Mouse (Mus musculus) limb, embryonic 10.5 days (tissue): ENCODE data around the gene Ablim2. TPM values are rescaled to one million over a fixed set of nuclear protein-coding genes. Genes with fewer than 3 reads are reported as not detected.

ENCODE experiments used
- DNase-seq: peaks from one replicate; pipeline ENCODE4 v3.0.0-alpha.2; 2017; ENCODE audit warnings: low spot score
- H3K27ac ChIP-seq: fragments of 300-500 bp; sonication (generic); 2 replicates; pipeline ENCODE4 v1.5.1; 2016; ENCODE audit warnings: mild to moderate bottlenecking
- H3K27me3 ChIP-seq: fragments of 300-500 bp; sonication (generic); 2 replicates; pipeline ENCODE4 v1.6.1; 2016; ENCODE audit warnings: low read depth, mild to moderate bottlenecking; ENCODE audit not compliant: poor library complexity, severe bottlenecking
- H3K36me3 ChIP-seq: fragments of 300-500 bp; sonication (generic); 2 replicates; pipeline ENCODE4 v1.6.1; 2016; ENCODE audit warnings: mild to moderate bottlenecking, moderate library complexity
- H3K4me1 ChIP-seq: fragments of 300-500 bp; sonication (generic); 2 replicates; pipeline ENCODE4 v1.6.1; 2016
- H3K4me3 ChIP-seq: fragments of 300-500 bp; sonication (generic); 2 replicates; pipeline ENCODE4 v1.5.1; 2016; ENCODE audit warnings: mild to moderate bottlenecking, moderate library complexity
- H3K9me3 ChIP-seq: fragments of 300-500 bp; sonication (generic); replicated peaks from 2 replicates; pipeline ENCODE4 v1.6.1; 2016; ENCODE audit warnings: mild to moderate bottlenecking
- WGBS: fragments of 180-500 bp; shearing (Covaris S2); methylation state at CpG from one replicate; pipeline ENCODE4 v1.1.7; 2016; 5-methylcytosine and 5-hydroxymethylcytosine counted together
- polyA plus RNA-seq: library from polyadenylated mRNA; unstranded; fragments of >200 nt; fragmentation: Nextera tagmentation; extraction: Ambion mirVana; gene quantifications from 2 replicates; pipeline ENCODE4 v1.2.1, GENCODE M21; 2016

Ablim2 gene
- polyA plus RNA-seq, 1 experiment from 2014 or later: 0.74 TPM

DNA sequence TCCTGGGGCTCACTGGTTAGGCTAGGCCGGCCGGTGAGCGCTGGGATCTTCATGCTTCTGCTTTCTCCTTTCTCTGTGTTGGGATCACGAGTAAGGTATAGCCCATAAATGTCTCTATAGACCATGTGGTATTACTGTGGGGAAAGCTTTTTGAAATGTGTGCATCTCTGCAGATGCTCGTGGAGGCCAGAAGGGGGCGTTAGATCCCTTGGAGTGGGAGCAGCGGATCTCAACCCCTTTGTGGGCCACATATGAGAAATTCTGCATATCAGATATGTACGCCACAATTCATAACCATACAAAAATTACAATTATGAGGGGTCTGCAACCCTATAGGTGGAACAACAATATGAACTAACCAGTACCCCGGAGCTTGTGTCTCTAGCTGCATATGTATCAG, 131.3 kb downstream of the Ablim2 start:
- 58% methylated on average over 9 of the region's 9 CpGs for WGBS
- no peaks in the 10 kb centered on the region for H3K36me3 ChIP-seq
- no peak for DNase-seq

DNA sequence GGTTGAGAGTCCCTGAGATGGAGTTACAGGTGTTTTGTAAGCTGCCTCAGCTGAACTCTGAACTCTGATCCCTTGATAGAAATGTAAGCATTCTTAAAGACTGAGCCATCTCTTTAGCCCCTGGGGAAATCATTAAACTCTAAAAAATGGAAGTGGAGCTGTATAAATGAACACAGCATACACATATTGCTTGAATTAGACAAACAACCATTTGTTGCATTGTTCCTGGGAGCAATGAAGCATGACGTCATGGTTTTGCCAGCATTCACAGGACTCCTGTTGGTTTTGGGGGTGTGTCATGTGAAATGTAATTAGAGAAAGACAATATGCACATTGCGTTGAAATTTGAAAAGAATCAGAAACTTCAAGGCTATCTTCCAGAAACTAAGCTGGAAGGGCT, 132.0 kb downstream of the Ablim2 start:
- Histone ChIP-seq H3K4me1 (peaks cover 9% of the 10 kb centered on the region), H3K4me3 (no peak overlapping the region), H3K36me3 (no peaks in the 10 kb centered on the region), H3K9me3 (no peaks in the 10 kb centered on the region), H3K27me3 (peaks cover 11% of the 10 kb centered on the region), H3K27ac (no peak overlapping the region)
- 77% methylated on average over 2 of the region's 2 CpGs for WGBS
- no peak for DNase-seq

More for the DNA sequence above, 131.3 kb downstream of the Ablim2 start:
- H3K27me3 ChIP-seq: peaks cover 11% of the 10 kb centered on the region
- no peak overlapping the region for H3K27ac ChIP-seq
- H3K4me1 ChIP-seq: peaks cover 2% of the 10 kb centered on the region
- H3K4me3 ChIP-seq: no peak overlapping the region
- H3K9me3 ChIP-seq: no peaks in the 10 kb centered on the region

DNA sequence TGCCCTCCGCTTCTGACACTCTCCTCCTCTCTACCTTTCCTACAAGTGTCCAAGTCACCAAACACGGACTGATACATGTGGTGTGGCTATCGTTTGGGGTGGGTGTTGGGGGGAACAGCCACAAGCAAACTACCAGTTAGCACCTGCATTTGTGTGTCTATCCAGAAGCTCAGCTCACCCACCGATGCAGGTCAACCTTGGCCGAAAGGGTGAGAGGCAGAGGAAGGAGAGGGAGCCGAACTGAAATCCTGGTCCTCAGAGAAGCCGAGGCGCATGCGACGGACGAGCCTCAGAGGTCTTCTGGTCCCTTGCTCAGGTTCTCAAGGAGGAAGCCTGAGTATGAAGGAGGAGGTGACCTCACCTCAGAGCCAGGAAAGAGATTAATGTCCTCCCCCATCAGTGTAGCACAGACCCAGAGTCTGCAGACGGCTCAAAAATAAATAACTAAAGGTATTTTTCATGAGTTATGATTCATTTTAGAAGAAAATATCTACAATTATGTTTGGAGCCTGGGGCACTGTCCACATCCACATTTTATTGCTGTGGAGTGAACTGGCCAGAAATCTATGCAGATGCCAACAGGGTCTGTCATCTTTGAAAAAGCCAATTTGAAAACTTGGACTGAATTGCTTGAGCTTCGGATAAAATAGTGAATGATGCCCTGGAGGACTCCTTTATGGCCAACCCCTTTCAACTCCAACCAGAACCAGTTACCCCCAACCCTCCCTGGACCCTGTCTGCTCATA, 133.5 kb downstream of the Ablim2 start:
- WGBS: 90% methylated on average over 13 of the region's 13 CpGs
- H3K27ac ChIP-seq: no peak overlapping the region
- peaks cover 11% of the 10 kb centered on the region for H3K27me3 ChIP-seq

DNA sequence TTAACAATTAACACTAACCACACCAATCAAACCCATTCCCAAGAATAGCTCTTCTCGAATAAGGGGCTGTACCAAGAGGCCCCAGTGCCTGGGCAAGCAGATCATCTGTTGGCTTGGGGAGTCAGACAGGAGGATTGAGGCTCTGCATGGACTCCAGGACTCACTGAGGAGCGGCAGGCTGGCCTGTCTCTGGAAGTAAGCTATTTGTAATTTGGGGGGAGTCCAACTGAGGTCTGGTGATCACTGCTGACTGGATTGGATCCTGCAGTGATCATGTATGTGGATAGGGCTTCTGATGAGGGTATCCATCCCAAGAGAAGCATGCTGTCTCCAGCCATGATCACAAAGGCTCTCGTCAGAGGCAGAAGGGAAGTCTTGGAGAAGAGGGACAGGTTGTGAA, 134.7 kb downstream of the Ablim2 start:
- peaks cover 11% of the 10 kb centered on the region for H3K27me3 ChIP-seq
- H3K36me3 ChIP-seq: no peaks in the 10 kb centered on the region
- H3K4me1 ChIP-seq: peaks cover 20% of the 10 kb centered on the region
- no peak for DNase-seq
- no peak overlapping the region for H3K4me3 ChIP-seq
- H3K9me3 ChIP-seq: no peaks in the 10 kb centered on the region
- WGBS: 88% methylated on average over 3 of the region's 3 CpGs
- no peak overlapping the region for H3K27ac ChIP-seq

More for the DNA sequence above, 133.5 kb downstream of the Ablim2 start:
- H3K36me3 ChIP-seq: no peaks in the 10 kb centered on the region
- H3K4me3 ChIP-seq: no peak overlapping the region
- no peaks in the 10 kb centered on the region for H3K9me3 ChIP-seq
- H3K4me1 ChIP-seq: peaks cover 19% of the 10 kb centered on the region
- DNase-seq: no peak

DNA sequence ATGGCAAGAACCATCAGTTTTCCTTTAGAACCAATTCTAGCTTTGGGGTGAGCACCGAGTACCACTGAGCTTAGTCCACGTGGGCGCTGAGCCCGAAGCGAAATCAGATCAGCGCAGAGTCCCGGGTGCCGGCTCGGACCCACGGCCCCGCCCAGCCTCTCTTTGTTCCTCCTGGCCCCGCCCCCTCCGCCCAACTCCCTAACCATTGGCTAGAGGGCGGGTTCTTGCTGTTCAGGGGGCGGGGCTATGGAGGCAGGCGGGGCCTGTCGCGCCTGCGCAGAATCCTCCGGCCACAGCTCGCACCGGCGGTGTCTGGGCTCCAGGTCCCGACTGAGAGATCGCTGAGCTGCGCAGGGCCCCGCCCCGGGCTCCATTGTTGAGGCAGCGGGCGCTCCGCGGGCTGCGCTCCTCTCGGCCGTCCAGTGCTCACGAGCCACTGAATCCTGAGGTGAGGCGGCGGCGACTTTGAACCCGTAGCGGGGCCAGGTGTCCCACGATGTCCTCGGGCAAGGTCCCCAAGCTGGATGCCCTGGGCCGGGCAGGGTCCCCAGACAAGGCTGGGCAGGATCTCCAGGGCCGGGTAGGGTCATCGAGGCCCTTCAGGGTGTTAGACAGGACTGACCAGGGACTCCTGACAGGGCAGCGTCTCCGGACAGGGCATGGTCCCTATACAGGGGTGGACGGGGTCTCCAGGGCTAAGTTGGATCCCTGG, 135.6 kb downstream of the Ablim2 start, which contains the start of gene Afap1:
Gene Afap1 (plus strand): TSS at position 227 of the 712 bp plus-strand sequence.
- Histone ChIP-seq H3K9me3 (no peaks in the 10 kb centered on the region), H3K27ac (peak within 1 kb of the TSS; percentile 93), H3K4me1 (peaks cover 24% of the 10 kb centered on the region), H3K4me3 (peak within 1 kb of the TSS; percentile 80), H3K27me3 (peaks cover 11% of the 10 kb centered on the region), H3K36me3 (no peaks in the 10 kb centered on the region)
- WGBS: under 1% methylated on average over 49 of the region's 49 CpGs
- DNase-seq: peak; percentile 99

DNA sequence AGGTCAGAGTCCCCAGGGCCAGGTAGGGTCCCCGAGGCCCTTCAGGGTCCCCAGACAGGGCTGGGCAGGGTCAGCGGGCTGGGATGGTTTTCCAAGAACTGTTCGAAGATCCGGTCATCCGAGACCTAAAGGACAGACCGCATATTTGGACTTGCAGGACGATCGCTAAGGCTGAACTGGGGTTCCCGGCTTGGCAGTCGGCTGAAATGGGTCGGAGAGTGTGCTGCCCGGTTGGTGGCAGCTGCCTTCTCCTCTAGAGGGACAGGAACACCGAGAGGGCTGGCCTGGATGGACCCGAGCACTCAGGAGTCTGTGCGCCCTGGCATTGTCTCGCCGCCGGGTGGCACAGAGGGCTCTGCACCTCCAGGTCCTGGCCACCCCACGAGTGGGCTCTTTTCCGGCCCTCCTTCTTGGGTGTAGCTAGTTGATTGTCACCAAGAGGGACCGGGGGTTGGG, 136.2 kb downstream of the Ablim2 start:
- under 1% methylated on average over 21 of the region's 21 CpGs for WGBS
- H3K4me3 ChIP-seq: peak overlapping the region; percentile 80

DNA sequence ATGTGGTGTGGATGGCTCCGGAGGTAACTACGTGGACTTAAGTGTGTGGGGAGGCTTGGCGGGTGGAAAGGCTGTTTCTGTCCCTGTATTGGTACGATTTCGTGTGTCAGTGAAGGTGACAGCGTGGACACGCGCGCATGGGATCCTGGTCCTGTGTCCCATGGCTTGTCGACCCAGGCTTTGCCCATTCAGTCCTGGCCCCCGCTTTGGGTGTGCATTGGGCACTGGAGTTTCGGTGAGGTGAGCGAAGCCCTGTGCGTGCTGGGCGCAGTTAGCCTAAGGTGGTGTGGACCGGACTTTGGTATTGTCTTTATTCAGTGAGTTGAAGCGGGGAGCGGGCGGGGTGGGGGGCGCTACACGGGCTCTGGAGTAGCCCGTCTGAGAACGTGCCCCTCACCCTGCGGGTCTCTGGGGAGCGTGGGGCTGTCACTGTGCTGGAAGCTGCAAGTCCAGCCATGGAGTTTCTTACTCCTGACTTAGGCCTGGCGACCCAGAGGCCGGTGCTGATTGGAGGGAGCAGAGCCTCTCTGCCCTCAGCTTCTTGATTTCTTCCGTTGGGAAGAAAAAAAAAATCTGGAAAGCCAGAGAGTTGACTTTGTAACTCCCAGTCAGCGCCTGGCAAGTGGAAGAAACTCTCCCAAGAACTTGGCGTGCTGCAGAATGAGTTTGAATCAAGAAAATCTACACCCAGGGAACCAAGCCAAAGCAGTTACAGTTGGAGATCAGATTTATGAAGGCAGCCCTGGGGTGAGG, 136.8 kb downstream of the Ablim2 start:
- peaks cover 27% of the 10 kb centered on the region for H3K4me1 ChIP-seq
- no peaks in the 10 kb centered on the region for H3K36me3 ChIP-seq
- peak overlapping the region; percentile 93 for H3K27ac ChIP-seq
- no peaks in the 10 kb centered on the region for H3K9me3 ChIP-seq
- WGBS: 9% methylated on average over 30 of the region's 30 CpGs
- peaks cover 11% of the 10 kb centered on the region for H3K27me3 ChIP-seq
- no peak for DNase-seq
- H3K4me3 ChIP-seq: peak overlapping the region; percentile 80

More for the DNA sequence above, 136.2 kb downstream of the Ablim2 start:
- no peaks in the 10 kb centered on the region for H3K36me3 ChIP-seq
- peak; percentile 76 for DNase-seq
- H3K27me3 ChIP-seq: peaks cover 11% of the 10 kb centered on the region
- peaks cover 25% of the 10 kb centered on the region for H3K4me1 ChIP-seq
- peak overlapping the region; percentile 93 for H3K27ac ChIP-seq
- H3K9me3 ChIP-seq: no peaks in the 10 kb centered on the region

DNA sequence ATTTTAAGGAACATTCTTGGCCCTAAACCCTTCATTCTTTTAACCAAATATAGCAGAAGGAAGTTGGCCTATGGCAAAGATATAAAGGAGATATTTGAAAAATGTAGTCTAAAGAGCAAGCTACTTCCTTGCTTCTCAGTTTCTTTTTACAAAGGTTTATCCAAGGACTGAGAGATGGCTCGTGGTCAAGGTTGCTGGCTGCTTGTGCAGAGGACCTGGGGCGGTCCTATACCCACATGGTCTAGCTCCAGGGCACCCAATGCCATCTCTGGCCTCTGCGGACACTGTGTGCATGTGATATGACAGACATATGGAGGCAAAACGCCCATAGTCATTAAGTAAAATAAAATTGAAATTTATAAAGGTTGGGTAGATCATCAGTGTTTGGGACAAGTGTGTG, 138.2 kb downstream of the Ablim2 start:
- no peak overlapping the region for H3K4me3 ChIP-seq
- no peaks in the 10 kb centered on the region for H3K36me3 ChIP-seq
- H3K4me1 ChIP-seq: peaks cover 42% of the 10 kb centered on the region
- 91% methylated on average over 4 of the region's 4 CpGs for WGBS
- H3K27me3 ChIP-seq: peaks cover 11% of the 10 kb centered on the region
- H3K9me3 ChIP-seq: no peaks in the 10 kb centered on the region
- H3K27ac ChIP-seq: no peak overlapping the region
- DNase-seq: no peak

DNA sequence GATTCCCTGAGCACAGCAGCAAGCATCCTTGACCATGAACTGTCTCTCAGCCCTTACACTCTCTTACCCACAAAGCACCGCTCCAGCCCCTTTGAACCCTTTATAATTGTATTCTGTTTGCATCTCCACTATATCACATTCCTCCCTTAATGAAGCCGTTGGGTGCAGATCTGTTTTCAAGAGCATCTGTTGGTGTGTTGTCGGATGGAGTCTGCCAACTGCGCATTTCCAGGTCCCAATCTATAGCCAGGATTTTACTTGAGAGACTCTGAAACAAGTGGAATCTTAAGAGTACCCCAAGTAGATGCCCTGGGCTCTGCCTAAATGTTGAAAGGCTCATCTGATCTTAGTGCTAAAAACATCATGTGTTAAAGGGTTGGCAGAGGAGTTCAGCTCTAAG, 138.9 kb downstream of the Ablim2 start:
- no peak for DNase-seq
- Histone ChIP-seq H3K4me3 (no peak overlapping the region), H3K9me3 (no peaks in the 10 kb centered on the region), H3K36me3 (no peaks in the 10 kb centered on the region), H3K27me3 (peaks cover 10% of the 10 kb centered on the region), H3K27ac (no peak overlapping the region), H3K4me1 (peaks cover 48% of the 10 kb centered on the region)
- 90% methylated on average over 4 of the region's 4 CpGs for WGBS

DNA sequence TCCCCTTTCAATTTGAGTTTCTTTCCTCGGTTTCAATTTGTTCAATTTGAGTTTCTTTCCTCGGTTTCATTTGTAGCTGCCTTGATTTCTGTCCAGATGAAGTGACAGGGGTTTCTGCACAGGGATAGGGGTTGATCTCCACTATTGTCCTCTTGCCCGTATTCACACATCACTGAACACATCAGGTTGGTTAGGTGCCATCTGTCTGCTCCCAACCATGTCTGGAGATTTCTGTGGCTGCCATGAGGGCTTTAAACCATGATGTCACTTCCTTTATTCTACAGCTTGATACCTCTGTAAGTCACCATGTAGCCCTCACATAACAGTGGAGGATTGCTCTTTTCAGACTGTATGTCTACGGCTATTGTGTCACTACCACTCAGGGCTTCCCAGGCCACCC, 139.5 kb downstream of the Ablim2 start:
- H3K4me1 ChIP-seq: peaks cover 49% of the 10 kb centered on the region
- DNase-seq: no peak
- H3K9me3 ChIP-seq: no peaks in the 10 kb centered on the region
- peaks cover 4% of the 10 kb centered on the region for H3K27me3 ChIP-seq
- no peak overlapping the region for H3K27ac ChIP-seq
- no peaks in the 10 kb centered on the region for H3K36me3 ChIP-seq
- no peak overlapping the region for H3K4me3 ChIP-seq
- WGBS: 92% methylated on average over 4 of the region's 4 CpGs

DNA sequence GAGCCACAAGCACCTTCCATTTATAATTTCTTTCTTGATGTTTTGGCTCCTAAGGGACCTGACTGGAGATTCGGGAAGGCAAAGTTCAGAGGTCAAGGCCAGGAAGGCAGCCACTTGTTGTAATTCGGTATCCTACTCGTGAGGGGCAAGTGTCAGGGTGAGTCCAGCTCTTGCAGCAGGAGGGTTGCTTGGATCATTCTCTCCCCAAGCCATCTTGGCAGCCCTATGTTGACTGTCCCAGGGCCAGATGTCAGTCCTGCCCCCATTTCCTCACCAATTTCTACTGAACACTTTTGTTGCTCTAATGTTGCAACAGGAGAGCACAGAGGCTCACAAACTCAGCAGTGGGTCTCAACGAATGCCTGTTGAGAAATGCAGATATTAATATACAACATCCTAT, 140.4 kb downstream of the Ablim2 start:
- peaks cover 49% of the 10 kb centered on the region for H3K4me1 ChIP-seq
- 72% methylated on average over 4 of the region's 4 CpGs for WGBS

DNA sequence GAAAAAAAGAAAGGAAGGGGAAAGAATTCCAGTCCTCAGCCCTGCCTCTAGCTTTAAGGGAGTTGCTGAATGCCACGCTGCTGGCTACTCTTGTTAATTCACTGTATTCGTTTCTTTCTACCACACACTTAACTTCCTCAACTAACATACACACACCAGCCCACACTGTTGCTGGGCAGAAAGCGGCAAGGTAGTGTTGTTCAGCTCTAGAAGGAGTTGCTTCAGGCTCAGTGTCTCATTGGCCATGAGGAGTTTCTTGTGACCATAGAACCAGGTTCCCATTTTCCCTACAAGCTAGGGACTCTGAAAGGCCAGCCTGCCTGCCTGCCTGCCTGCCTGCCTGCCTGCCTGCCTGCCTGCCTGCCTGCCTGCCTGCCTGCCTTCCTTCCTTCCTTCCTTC, 141.3 kb downstream of the Ablim2 start:
- no peaks in the 10 kb centered on the region for H3K9me3 ChIP-seq
- no peak overlapping the region for H3K27ac ChIP-seq
- H3K4me1 ChIP-seq: peaks cover 48% of the 10 kb centered on the region
- DNase-seq: no peak
- no peak overlapping the region for H3K4me3 ChIP-seq
- H3K36me3 ChIP-seq: peaks cover 4% of the 10 kb centered on the region; the same call in 1 of the 2 replicates
- 93% methylated on average over 3 of the region's 3 CpGs for WGBS
- no peaks in the 10 kb centered on the region for H3K27me3 ChIP-seq

More for the DNA sequence above, 140.4 kb downstream of the Ablim2 start:
- no peak overlapping the region for H3K4me3 ChIP-seq
- H3K27me3 ChIP-seq: no peaks in the 10 kb centered on the region
- H3K36me3 ChIP-seq: peaks cover 4% of the 10 kb centered on the region; the same call in 1 of the 2 replicates
- no peak for DNase-seq
- H3K9me3 ChIP-seq: no peaks in the 10 kb centered on the region
- H3K27ac ChIP-seq: no peak overlapping the region
